Comparison of ENCODE assay signal across 1 mouse cellular context in genomic region chr10:18987907-18988199, GRCm38 (mm10).
TF ChIP-seq lines count a peak whose summit lies in the region.

No protein-coding gene starts in this region.

TF ChIP-seq in CH12.LX, 34 proteins besides CTCF, POLR2A, EP300 and RAD21 (continued from another document):
- TF ChIP-seq ZMIZ1 (IDR thresholded peaks at IDR 0.05; ENCODE audit: low read depth, low read length): peak; percentile 58; the same call in 1 of the 2 replicates
- no peak for TF ChIP-seq SMC3 (IDR thresholded peaks at IDR 0.05; ENCODE audit: low read depth, low read length)
- peak; percentile 56 for TF ChIP-seq ELF1 (IDR thresholded peaks at IDR 0.05; ENCODE audit: low read depth, low read length)
- TF ChIP-seq ZNF384 (IDR thresholded peaks at IDR 0.05; ENCODE audit: low read depth, low read length): no peak
- peak; percentile 37; the same call in 1 of the 2 replicates for TF ChIP-seq TCF12 (IDR thresholded peaks at IDR 0.05; ENCODE audit: low read depth, low read length)
- peak; percentile 68 for TF ChIP-seq ETS1 (conservative IDR thresholded peaks at IDR 0.05; ENCODE audit: low read depth, low read length)
- TF ChIP-seq KAT2A (IDR thresholded peaks at IDR 0.05; ENCODE audit: insufficient replicate concordance, low read length): no peak
- TF ChIP-seq SIN3A (IDR thresholded peaks at IDR 0.05; ENCODE audit: low read length): peak; percentile 75
- no peak; the same call in 1 of the 2 replicates for TF ChIP-seq CHD1 (IDR thresholded peaks at IDR 0.05; ENCODE audit: low read depth, low read length)
- no peak for TF ChIP-seq USF2 (conservative IDR thresholded peaks at IDR 0.05; ENCODE audit: low read depth, low read length)
- peak; percentile 22; the same call in 1 of the 2 replicates for TF ChIP-seq NELFE (IDR thresholded peaks at IDR 0.05; ENCODE audit: low read depth, low read length)
- peak; percentile 19 for TF ChIP-seq HCFC1 (IDR thresholded peaks at IDR 0.05; ENCODE audit: low read depth, low read length)
- no peak for TF ChIP-seq ZKSCAN1 (IDR thresholded peaks at IDR 0.05; ENCODE audit: borderline replicate concordance, low read depth, low read length)
- TF ChIP-seq USF1 (IDR thresholded peaks at IDR 0.05; ENCODE audit: low read depth, low read length): no peak
- TF ChIP-seq MAX (IDR thresholded peaks at IDR 0.05; ENCODE audit: low read length): no peak; the same call in 1 of the 2 replicates
TF ChIP-seq in CH12.LX: peak in this region for 15.
